Mouse (Mus musculus): ENCODE data around the gene Thap12. TPM values are rescaled to one million over a fixed set of nuclear protein-coding genes. Genes with fewer than 3 reads are reported as not detected.

The Thap12 gene
- total RNA-seq, 1 experiment from 2014 or later = 32.9 TPM

DNA sequence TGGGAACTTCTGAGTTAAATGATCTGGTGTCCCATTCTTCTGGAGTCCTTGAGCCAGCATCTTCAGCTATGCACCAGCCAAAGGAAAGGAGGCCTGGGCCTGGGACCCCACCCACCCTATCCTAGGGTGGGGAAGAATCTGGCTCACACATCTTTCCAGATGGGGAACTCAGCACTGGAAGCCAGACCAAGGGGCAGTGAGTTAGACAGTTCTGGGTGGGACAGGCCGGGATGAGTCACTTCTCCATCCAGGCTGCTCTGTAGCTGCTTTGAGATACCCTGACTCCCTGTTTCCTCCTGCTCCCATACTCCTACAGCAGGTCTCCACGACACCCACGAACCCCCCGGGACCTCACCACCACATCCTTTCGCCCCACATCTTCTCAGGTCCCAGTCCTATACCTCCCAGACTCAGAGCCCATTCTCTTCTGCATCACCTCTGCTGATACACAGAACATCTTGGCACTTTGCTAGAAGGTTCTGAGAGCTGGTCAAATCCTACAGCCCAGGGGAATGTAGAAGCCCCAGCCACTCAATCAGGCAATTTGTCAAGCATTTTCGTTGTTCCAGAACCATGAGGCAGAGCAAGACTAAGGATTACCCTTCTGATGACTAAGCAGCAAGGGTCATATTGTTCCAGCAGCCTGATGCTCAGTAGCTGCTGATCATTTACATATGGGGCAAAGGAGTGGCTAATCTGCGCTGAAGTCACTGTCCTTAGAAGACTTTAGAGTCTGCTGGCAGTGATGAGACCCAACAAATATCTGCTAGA lies 34.1 kb downstream of the Thap12 start:
- ATAC-seq (replicated peaks; ENCODE audit: insufficient number of reproducible peaks, low FRiP score, low TSS enrichment, poor library complexity, severe bottlenecking) = no peak

DNA sequence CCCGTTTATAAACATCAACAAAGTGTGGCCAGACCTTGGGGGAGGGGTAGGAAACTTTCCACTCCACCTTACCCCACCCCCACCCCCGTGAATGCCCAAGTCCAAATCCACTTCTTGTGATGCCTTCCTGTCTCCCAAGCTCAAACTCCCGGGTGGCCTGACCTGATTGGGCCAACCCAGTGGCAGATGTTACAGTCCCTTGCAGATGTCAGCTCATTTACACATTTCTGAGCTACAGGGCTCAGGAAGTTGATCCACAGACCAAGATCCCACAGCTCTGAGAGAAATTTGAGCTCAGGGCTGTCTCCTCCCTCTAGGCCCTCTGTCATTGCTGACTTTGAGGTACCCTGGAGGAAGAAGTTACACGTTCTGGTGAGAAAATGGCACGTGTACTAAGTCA lies 37.5 kb downstream of the Thap12 start:
- ATAC-seq (replicated peaks; ENCODE audit: insufficient number of reproducible peaks, low FRiP score, low TSS enrichment, poor library complexity, severe bottlenecking) = no peak

GRCm38 (mm10) chr7:98743312-98743711 lies 40.4 kb downstream of the Thap12 start:
- no peak for ATAC-seq (replicated peaks; ENCODE audit: insufficient number of reproducible peaks, low FRiP score, low TSS enrichment, poor library complexity, severe bottlenecking)

DNA sequence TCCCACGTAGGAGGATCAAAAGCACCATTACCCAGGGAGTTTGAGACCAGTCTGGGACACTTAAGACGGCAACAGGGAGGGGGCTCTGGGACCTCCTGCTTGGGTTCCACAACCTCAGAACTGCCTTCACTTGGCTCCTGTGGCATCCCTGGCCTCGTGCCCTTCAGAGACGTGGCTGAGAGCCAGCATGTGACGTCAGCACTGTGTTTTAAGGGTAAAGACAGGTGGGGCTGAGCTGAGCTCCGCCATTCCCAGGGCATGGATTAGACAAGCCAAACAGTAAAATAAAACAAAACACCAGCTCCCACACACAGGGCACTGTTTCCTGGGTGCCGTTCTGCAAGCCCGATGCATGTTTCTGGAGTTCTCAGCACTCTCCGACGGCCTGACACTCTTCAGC lies 47.5 kb downstream of the Thap12 start:
- no peak for ATAC-seq (replicated peaks; ENCODE audit: insufficient number of reproducible peaks, low FRiP score, low TSS enrichment, poor library complexity, severe bottlenecking)

DNA sequence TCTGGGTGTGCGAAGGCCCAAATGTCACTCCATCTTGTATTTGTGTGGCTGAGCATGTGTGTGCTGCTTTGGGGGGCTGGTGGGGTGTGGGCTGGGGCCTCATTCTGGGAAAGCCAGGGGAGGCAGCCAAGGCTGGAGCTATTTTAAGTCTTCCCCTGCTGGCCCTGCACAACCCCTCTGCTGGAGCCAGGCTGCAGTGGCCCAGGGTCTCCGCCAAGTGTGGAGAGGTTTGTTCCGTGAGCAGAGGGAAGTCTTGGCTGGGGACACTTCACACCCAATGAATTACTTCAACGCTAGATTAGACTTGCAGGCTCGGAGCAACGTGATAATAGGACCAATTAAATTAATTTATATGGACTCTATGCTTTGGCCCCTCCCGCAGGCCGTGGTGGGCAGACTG lies 49.8 kb downstream of the Thap12 start:
- no peak for ATAC-seq (replicated peaks; ENCODE audit: insufficient number of reproducible peaks, low FRiP score, low TSS enrichment, poor library complexity, severe bottlenecking)

DNA sequence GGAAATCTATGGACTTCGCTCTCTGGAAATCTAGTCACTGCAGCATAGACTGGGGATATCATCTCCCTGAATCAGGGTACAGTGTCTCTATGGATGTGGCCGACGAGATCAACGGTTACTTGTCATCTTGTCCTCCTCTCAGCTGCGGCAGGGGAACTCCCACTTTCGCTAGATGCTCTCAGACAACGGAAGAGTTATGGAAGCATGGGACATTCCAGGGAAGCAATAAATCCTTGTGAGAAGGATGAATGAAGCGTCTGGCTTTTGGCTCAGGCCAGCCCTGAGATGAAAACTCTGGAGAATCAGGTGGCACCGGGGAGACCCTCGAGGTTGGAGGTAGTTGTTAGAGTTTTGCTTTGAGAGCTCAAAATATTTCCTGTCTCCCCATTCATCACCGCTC lies 53.1 kb downstream of the Thap12 start:
- no peak for ATAC-seq (replicated peaks; ENCODE audit: insufficient number of reproducible peaks, low FRiP score, low TSS enrichment, poor library complexity, severe bottlenecking)

- ATAC-seq (replicated peaks; ENCODE audit: insufficient number of reproducible peaks, low FRiP score, low TSS enrichment, poor library complexity, severe bottlenecking) = no peak
These were observed 53.7 kb downstream of the Thap12 start for GRCm38 (mm10) chr7:98756556-98756955.

DNA sequence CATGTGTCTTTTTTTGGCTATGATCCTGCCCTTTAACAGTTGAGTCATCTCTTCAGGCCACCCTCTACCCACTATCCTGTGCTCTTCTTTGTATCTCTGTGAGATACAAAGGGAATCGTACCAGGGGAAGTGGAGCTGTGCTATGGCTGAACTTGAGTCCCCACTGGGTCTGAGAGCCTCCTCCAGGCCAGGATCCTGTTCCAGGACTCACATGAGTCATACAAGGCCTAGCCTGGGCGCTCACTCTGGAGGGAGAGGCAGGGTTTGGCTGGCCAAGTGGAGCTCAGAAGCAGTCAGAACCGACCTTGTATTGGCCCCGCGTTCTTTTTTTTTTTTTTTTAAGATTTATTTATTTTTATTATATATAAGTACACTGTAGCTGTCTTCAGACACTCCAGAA lies 57.2 kb downstream of the Thap12 start:
- ATAC-seq (replicated peaks; ENCODE audit: insufficient number of reproducible peaks, low FRiP score, low TSS enrichment, poor library complexity, severe bottlenecking) = no peak

DNA sequence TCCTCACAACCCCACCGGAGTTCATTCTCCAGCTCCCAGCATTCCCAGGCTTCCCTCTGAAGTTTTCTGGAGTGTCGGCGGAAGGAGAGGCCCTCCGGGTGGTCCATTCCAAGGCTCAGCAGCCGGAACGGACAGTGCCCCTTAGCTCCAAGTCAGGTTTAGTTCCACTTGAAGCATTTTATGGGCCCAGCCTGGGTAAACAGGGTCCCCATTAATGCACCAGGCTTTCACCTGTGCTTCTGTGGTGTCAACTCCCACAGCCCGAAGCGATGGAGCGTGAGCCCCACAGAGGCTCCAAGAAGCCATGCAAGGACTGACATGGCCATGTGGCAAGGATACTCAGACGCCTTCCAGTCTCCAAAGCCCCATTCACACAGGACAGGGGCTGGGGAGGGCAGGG lies 61.0 kb downstream of the Thap12 start:
- ATAC-seq (replicated peaks; ENCODE audit: insufficient number of reproducible peaks, low FRiP score, low TSS enrichment, poor library complexity, severe bottlenecking) = no peak

DNA sequence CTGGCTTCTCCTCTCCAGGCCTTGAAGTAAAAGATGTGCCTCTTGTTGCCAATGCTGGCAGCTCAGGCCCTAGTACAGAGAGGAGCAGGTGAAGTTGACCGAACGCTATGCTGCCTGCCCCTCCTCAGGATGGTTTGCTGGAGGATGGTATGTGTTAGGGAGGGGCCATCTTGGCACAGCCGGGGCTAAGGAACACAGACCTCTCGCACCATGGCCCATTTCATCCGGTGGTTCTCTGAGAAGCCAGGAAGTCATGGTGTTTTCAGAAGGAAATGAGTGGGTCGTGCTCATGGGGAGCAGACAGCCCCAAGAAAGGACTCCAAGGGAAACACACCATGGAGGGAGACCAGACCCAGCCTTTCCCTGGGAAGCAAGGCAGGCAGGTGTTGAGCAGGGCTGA lies 64.4 kb downstream of the Thap12 start:
- no peak for ATAC-seq (replicated peaks; ENCODE audit: insufficient number of reproducible peaks, low FRiP score, low TSS enrichment, poor library complexity, severe bottlenecking)

Other genes with a start within 250 kb of the Thap12 start
- gene Lrrc32, start 213.8 kb upstream of the Thap12 start, total RNA-seq (2017) = 0.10 TPM in 1 of 3 replicates, not detected in the others
- 40.2 to 72.1 TPM (median 41.5 TPM) in 3 replicates for gene Emsy, start 46.3 kb upstream of the Thap12 start, total RNA-seq (2017)
- 0.39 to 9.2 TPM (median 6.3 TPM) in 3 replicates for gene Wnt11, start 132.0 kb downstream of the Thap12 start, total RNA-seq (2017)

Data from monocyte, adult 5-6 weeks (primary cell).